Mouse (Mus musculus) limb, embryonic 11.5 days (tissue): Measurements from ENCODE around the gene Col13a1. TPM values are rescaled to one million over a fixed set of nuclear protein-coding genes. Genes with fewer than 3 reads are reported as not detected.

ENCODE experiments used
- ATAC-seq: fragments of 200-750 bp; cut with Nextera tagmentation; 2 replicates; pipeline ENCODE4 v1.8.0; 2017; ENCODE audit warnings: low read depth; ENCODE audit not compliant: insufficient number of reproducible peaks, low FRiP score, low TSS enrichment
- DNase-seq: peaks from one replicate; pipeline ENCODE4 v3.0.0-alpha.2; 2015; ENCODE audit warnings: low spot score
- H3K27ac ChIP-seq: fragments of 300-500 bp; sonication (generic); replicated peaks from 2 replicates; pipeline ENCODE4 v1.5.1; 2014; ENCODE audit warnings: low read depth, mild to moderate bottlenecking, low read length
- H3K27me3 ChIP-seq: fragments of 300-500 bp; sonication (generic); 2 replicates; pipeline ENCODE4 v1.6.1; 2014; ENCODE audit warnings: mild to moderate bottlenecking, low read length, mixed read lengths; ENCODE audit not compliant: control insufficient read depth, insufficient read depth
- H3K36me3 ChIP-seq: fragments of 300-500 bp; sonication (generic); 2 replicates; pipeline ENCODE4 v1.6.1; 2014; ENCODE audit warnings: mild to moderate bottlenecking, low read length, moderate library complexity, mixed read lengths; ENCODE audit not compliant: control insufficient read depth, insufficient read depth
- H3K4me1 ChIP-seq: fragments of 300-500 bp; sonication (generic); 2 replicates; pipeline ENCODE4 v1.6.1; 2014; ENCODE audit warnings: low read length, mixed read lengths; ENCODE audit not compliant: control insufficient read depth, insufficient read depth
- H3K4me2 ChIP-seq: fragments of 300-500 bp; sonication (generic); 2 replicates; pipeline ENCODE4 v1.6.1; 2014; ENCODE audit warnings: low read depth, mild to moderate bottlenecking, moderate library complexity; ENCODE audit not compliant: severe bottlenecking
- H3K4me3 ChIP-seq: fragments of 300-500 bp; sonication (generic); 2 replicates; pipeline ENCODE4 v1.5.1; 2014; ENCODE audit warnings: low read depth, low read length
- H3K9ac ChIP-seq: fragments of 300-500 bp; sonication (generic); 2 replicates; pipeline ENCODE4 v1.6.1; 2014; ENCODE audit warnings: mild to moderate bottlenecking, low read length
- H3K9me3 ChIP-seq: fragments of 300-500 bp; sonication (generic); 2 replicates; pipeline ENCODE4 v1.6.1; 2016; ENCODE audit warnings: low read length; ENCODE audit not compliant: control insufficient read depth
- WGBS: fragments of 180-500 bp; shearing (Covaris S2); extraction: QIAGEN DNeasy Blood & Tissue Kit; methylation state at CpG from one replicate; pipeline ENCODE4 v1.1.7; 2014; 5-methylcytosine and 5-hydroxymethylcytosine counted together
- polyA plus RNA-seq: library from polyadenylated mRNA; unstranded; fragments of >200 nt; fragmentation: Nextera tagmentation; extraction: Ambion mirVana; gene quantifications from 2 replicates; pipeline ENCODE4 v1.2.1, GENCODE M21; 2014

Col13a1 gene
- polyA plus RNA-seq, 1 experiment from 2014 or later, result 1.0 TPM

DNA sequence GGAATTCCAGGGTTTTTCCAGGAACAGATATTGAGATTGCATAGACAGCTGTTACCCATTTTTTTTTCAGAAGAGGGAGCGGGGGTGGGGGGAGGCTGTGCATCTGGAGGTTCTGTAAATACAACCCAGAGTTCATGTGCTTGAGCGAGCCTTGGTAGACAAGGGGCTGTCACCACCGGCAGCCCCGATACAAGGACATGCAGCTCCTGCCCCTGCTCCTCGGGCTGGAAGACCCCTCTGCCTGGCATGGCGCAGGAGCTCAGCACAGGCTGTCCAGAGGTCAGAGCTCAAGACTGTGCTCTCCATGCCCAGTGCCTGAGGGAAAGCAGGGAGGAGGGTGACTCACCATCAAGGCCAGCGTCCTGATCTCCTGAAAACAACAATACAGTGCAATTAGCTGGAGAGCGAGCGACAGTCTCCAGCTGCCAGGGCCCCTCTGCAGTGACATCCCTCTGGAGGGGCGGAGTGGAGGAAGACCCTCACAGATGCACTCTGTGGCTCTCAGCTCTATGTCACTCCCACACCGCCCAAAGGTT, 112.8 kb downstream of the Col13a1 start:
- Histone ChIP-seq H3K4me1 (no peaks in the 10 kb centered on the region), H3K4me3 (no peak overlapping the region), H3K27me3 (no peaks in the 10 kb centered on the region), H3K9me3 (peaks cover 12% of the 10 kb centered on the region), H3K9ac (no peak overlapping the region), H3K36me3 (no peaks in the 10 kb centered on the region), H3K4me2 (no peak overlapping the region), H3K27ac (no peak overlapping the region)
- DNase-seq, result no peak
- ATAC-seq, result no peak
- WGBS, result 65% methylated on average over 11 of the region's 11 CpGs

DNA sequence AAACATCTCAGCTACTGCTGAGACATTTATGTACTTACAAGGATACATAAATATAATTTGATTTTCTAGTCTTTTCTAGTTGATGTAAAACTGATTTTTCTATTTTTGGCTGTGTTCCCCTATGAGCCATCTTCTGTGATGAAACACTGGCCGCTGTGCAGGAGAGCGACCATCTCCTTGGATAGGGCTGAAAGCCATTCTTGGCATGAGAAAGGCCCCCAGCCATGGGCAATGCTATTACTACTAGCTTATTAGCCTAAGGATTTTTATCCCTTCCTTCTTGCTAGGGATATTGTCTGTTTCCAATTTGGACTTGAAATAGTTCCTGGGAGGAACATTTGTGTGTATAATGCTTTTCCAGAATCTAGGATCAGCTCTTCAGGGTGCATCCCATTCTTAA, 119.5 kb downstream of the Col13a1 start:
- H3K4me3 ChIP-seq, result no peak overlapping the region
- H3K27me3 ChIP-seq, result no peaks in the 10 kb centered on the region
- no peak overlapping the region for H3K9ac ChIP-seq
- 91% methylated on average over 2 of the region's 2 CpGs for WGBS
- peaks cover 12% of the 10 kb centered on the region for H3K9me3 ChIP-seq
- no peaks in the 10 kb centered on the region for H3K36me3 ChIP-seq
- DNase-seq, result no peak
- peaks cover 3% of the 10 kb centered on the region; the same call in 1 of the 2 replicates for H3K4me1 ChIP-seq
- ATAC-seq, result no peak
- no peak overlapping the region for H3K4me2 ChIP-seq
- H3K27ac ChIP-seq, result no peak overlapping the region

DNA sequence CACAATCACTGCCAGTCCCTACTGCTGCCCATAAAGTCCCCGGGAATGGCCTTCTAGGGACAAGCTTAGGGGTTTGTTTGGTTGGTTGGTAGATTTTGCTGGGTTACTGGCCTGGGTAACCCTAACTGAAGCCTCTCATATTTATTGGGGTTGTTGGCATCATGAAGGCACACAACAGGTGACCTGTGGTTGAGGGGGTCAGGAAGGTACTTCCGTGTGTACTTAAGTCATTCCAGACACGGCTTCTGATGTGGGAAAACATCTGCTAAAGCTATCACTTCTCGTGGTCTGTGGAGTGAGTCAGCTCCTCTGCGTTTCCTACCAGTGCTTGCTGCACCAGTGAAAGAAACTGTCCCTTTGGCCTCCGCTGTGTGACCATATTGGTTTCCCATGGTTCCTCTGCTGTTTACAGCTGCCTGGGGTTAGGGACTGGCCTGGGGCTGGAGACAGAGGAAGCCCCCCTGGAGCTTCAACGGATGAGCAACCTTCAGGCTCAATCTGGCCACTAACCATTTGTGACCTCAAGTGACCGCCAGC, 123.7 kb downstream of the Col13a1 start:
- Histone ChIP-seq H3K4me2 (no peak overlapping the region), H3K36me3 (no peaks in the 10 kb centered on the region), H3K9ac (no peak overlapping the region), H3K27me3 (no peaks in the 10 kb centered on the region), H3K4me3 (no peak overlapping the region), H3K4me1 (peaks cover 3% of the 10 kb centered on the region; the same call in 1 of the 2 replicates), H3K27ac (no peak overlapping the region), H3K9me3 (no peaks in the 10 kb centered on the region)
- no peak for DNase-seq
- 63% methylated on average over 8 of the region's 8 CpGs for WGBS
- ATAC-seq, result no peak

DNA sequence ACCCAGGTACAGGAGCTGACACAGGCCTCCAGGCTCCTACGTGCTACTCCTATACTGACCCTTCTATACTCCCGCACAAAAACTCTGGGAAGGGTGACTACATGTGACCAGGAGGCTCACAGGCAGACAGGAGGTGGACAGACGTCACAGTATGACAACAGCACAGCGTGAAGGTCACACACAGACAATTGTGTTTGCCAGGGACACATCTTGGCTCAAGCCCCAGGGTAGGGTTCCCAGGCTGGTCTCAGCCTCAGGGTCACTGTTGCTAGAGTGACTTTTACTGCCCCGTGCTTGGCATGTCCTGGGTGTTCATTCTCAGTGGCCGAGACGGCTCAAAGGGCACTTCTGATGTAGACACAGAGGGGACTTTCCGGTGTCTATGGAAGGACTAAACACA, 126.1 kb downstream of the Col13a1 start:
- Histone ChIP-seq H3K27me3 (no peaks in the 10 kb centered on the region), H3K9me3 (no peaks in the 10 kb centered on the region), H3K27ac (no peak overlapping the region), H3K36me3 (no peaks in the 10 kb centered on the region), H3K4me2 (no peak overlapping the region), H3K4me1 (peaks cover 3% of the 10 kb centered on the region), H3K9ac (no peak overlapping the region), H3K4me3 (no peak overlapping the region)
- 91% methylated on average over 8 of the region's 8 CpGs for WGBS
- no peak for ATAC-seq
- DNase-seq, result no peak

- no peak overlapping the region for H3K4me3 ChIP-seq
- H3K9me3 ChIP-seq, result no peaks in the 10 kb centered on the region
- no peaks in the 10 kb centered on the region for H3K27me3 ChIP-seq
- H3K36me3 ChIP-seq, result no peaks in the 10 kb centered on the region
- no peak overlapping the region for H3K4me2 ChIP-seq
- H3K27ac ChIP-seq, result no peak overlapping the region
- H3K4me1 ChIP-seq, result no peaks in the 10 kb centered on the region; the same call in 1 of the 2 replicates
- WGBS, result 61% methylated on average over 6 of the region's 6 CpGs
- DNase-seq, result no peak
- no peak for ATAC-seq
- H3K9ac ChIP-seq, result no peak overlapping the region
Measured at GRCm38 (mm10) chr10:61848553-61848952, 130.4 kb downstream of the Col13a1 start.

DNA sequence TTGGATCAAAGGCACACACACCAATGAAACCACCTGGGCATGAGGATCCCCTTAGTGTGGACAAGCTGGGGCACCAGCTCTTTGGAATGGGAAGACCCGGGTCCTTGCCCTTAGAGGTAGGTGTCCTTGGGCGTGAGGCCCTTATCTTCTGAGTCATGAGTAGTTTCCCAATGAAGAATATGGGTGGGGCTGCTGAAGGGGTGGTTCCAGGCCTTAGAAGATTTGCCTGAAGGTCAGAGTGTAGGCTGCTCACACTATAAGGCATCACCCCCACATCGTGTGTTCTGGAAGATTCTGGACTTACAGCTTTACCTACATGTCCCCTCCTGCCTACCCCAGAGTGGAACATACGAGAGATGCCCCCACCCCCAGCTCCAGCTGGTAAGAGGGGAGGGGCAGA, 133.4 kb downstream of the Col13a1 start:
- 86% methylated on average over 4 of the region's 4 CpGs for WGBS
- Histone ChIP-seq H3K9ac (no peak overlapping the region), H3K4me2 (no peak overlapping the region), H3K27me3 (no peaks in the 10 kb centered on the region), H3K27ac (no peak overlapping the region), H3K4me1 (no peaks in the 10 kb centered on the region; the same call in 1 of the 2 replicates), H3K4me3 (no peak overlapping the region), H3K36me3 (no peaks in the 10 kb centered on the region), H3K9me3 (no peaks in the 10 kb centered on the region)
- DNase-seq (no peak), ATAC-seq (no peak)

DNA sequence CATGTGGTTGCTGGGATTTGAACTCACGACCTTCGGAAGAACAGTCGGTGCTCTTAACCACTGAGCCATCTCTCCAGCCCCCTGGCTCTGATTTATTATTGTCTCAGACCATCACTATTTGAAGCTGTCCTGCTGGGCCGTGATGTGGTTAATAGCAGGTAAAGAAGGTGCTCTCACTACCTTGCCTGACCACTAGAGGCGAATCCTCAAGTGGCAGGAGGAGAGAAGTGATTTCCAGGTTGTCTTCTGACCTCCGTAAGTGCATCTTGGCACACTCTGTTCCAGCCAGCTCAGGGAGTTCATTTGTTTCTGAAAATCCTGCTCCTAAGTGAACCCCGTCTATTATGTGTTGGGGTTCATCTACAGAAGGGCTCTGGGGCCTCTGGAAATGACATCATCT, 134.4 kb downstream of the Col13a1 start:
- WGBS, result 74% methylated on average over 7 of the region's 7 CpGs
- Histone ChIP-seq H3K36me3 (no peaks in the 10 kb centered on the region), H3K4me1 (no peaks in the 10 kb centered on the region; the same call in 1 of the 2 replicates), H3K27ac (no peak overlapping the region), H3K9ac (no peak overlapping the region), H3K9me3 (no peaks in the 10 kb centered on the region), H3K4me2 (no peak overlapping the region), H3K27me3 (no peaks in the 10 kb centered on the region), H3K4me3 (no peak overlapping the region)
- no peak for ATAC-seq
- DNase-seq, result no peak

GRCm38 (mm10) chr10:61842261-61842660, 136.6 kb downstream of the Col13a1 start:
- ATAC-seq (no peak), DNase-seq (no peak)
- H3K4me3 ChIP-seq, result no peak overlapping the region
- no peaks in the 10 kb centered on the region for H3K27me3 ChIP-seq
- WGBS, result 91% methylated on average over 12 of the region's 12 CpGs
- H3K27ac ChIP-seq, result no peak overlapping the region
- no peak overlapping the region for H3K4me2 ChIP-seq
- no peaks in the 10 kb centered on the region for H3K36me3 ChIP-seq
- H3K4me1 ChIP-seq, result no peaks in the 10 kb centered on the region
- no peak overlapping the region for H3K9ac ChIP-seq
- no peaks in the 10 kb centered on the region for H3K9me3 ChIP-seq

- Histone ChIP-seq H3K4me1 (no peaks in the 10 kb centered on the region), H3K9me3 (no peaks in the 10 kb centered on the region), H3K27ac (no peak overlapping the region), H3K4me3 (no peak overlapping the region), H3K27me3 (no peaks in the 10 kb centered on the region), H3K4me2 (no peak overlapping the region), H3K36me3 (no peaks in the 10 kb centered on the region), H3K9ac (no peak overlapping the region)
- ATAC-seq (no peak), DNase-seq (peak; percentile 25)
- 63% methylated on average over 9 of the region's 9 CpGs for WGBS
Measured at GRCm38 (mm10) chr10:61839326-61839725, 139.6 kb downstream of the Col13a1 start.
